Mouse (Mus musculus): ENCODE measurements at regions not wholly inside any gene's neighbourhood (a gene's known extent, or its start where the extent isn't known, plus 50 kb on each side); places are given as distances from the start of the nearest gene placed in this dataset.

- in situ Hi-C loops (cut with MboI; ENCODE audit: low sequenced_read_pairs), result no loop called here
These were observed 153.4 kb upstream of the Cited2 start for GRCm38 (mm10) chr10:17569577-17570113.

GRCm38 (mm10) chr10:17574894-17575293 lies 148.1 kb upstream of the Cited2 start:
- in situ Hi-C loops (cut with MboI; ENCODE audit: low sequenced_read_pairs), result no loop called here

- in situ Hi-C loops (cut with MboI; ENCODE audit: low sequenced_read_pairs), result no loop called here
These were observed 147.3 kb upstream of the Cited2 start for GRCm38 (mm10) chr10:17575448-17576332.

DNA sequence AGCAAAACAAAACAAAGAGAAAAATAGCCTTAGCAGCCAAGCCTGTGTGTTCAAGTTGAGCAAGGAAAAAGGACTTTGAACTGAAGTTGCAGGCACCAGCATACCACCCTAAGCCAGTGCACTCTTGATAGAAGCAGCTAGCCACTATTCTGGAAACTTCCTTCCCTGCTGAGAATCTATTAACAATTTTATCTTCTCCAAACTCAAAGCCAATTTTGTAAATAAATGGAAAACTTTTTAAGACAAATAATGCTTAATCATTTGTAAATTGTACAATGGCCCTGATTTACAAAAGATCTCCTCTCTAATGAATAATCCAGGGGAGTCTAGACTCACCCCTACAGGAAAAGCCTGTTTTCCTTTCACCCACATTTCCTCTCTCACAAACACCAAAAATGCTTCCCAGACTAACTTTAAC lies 146.7 kb upstream of the Cited2 start:
- in situ Hi-C loops (cut with MboI; ENCODE audit: low sequenced_read_pairs), result no loop called here

GRCm38 (mm10) chr10:17579463-17579862 lies 143.6 kb upstream of the Cited2 start:
- in situ Hi-C loops (cut with MboI; ENCODE audit: low sequenced_read_pairs), result no loop called here

GRCm38 (mm10) chr10:17584842-17585241 lies 138.2 kb upstream of the Cited2 start:
- in situ Hi-C loops (cut with MboI; ENCODE audit: low sequenced_read_pairs), result no loop called here

- in situ Hi-C loops (cut with MboI; ENCODE audit: low sequenced_read_pairs), result no loop called here
These were observed 136.1 kb upstream of the Cited2 start for GRCm38 (mm10) chr10:17586910-17587309.

GRCm38 (mm10) chr10:17589136-17589535 lies 133.9 kb upstream of the Cited2 start:
- in situ Hi-C loops (cut with MboI; ENCODE audit: low sequenced_read_pairs), result no loop called here

DNA sequence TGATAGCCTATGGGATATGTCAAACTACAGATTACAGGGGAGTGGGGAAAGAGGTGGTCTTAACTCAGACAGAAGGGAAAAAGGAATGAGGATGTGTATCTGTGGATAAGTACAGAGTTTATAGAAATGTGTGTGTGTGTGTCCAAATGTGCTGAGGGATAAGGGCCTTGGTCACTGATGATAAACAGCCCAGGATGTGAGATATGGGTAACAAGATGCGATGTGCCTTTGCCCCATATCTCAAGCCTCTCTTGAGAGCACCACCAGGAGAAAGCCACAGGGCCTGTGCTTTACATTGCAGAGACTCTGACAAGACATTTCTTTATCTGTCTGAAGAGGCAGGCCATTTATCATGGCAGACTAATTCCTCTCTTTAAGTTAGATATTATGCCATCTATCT lies 132.8 kb upstream of the Cited2 start:
- in situ Hi-C loops (cut with MboI; ENCODE audit: low sequenced_read_pairs), result no loop called here

GRCm38 (mm10) chr10:17592387-17592786 lies 130.6 kb upstream of the Cited2 start:
- in situ Hi-C loops (cut with MboI; ENCODE audit: low sequenced_read_pairs), result no loop called here

DNA sequence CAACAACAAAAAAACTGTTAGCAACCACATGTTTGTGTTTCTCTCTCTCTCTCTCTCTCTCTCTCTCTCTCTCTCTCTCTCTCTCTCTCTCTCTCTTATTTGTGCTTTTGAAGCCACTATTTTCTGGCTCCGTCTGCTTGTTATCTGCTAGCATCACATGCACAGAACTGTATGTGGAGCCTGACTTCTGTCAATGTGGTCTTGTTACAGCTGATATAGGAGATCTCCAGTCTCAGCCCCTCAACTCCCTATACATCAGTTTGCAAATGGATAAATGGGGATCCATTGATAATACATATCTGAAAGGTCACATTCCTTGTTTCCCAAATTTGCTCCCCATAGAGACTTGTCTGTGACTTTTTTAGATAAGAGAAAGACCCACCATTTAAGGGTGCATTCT lies 126.9 kb upstream of the Cited2 start:
- in situ Hi-C loops (cut with MboI; ENCODE audit: low sequenced_read_pairs), result no loop called here

GRCm38 (mm10) chr10:17596743-17597142 lies 126.3 kb upstream of the Cited2 start:
- in situ Hi-C loops (cut with MboI; ENCODE audit: low sequenced_read_pairs), result no loop called here

DNA sequence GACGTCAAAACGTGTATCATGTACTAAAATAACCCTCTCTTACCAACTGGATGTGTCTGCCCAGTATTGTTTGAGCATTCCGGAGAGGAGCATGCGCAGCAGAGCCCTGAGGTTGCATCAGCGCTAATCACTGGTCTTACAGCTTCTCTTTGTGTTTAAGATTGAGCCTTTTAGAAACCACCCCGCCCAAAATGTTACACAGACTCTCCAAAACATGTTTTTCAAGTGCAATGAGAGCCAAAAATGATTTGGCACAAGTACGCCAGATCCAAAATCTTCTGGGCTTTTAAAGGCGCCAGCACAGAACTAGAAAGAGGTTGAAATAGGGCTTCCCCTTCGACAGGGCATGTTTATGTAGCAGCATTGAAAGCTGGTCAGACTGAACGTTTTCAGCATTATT lies 123.8 kb upstream of the Cited2 start:
- in situ Hi-C loops (cut with MboI; ENCODE audit: low sequenced_read_pairs), result no loop called here

- in situ Hi-C loops (cut with MboI; ENCODE audit: low sequenced_read_pairs), result no loop called here
These were observed 122.9 kb upstream of the Cited2 start for GRCm38 (mm10) chr10:17599831-17600761.

GRCm38 (mm10) chr10:17600762-17601108 lies 122.3 kb upstream of the Cited2 start:
- in situ Hi-C loops (cut with MboI; ENCODE audit: low sequenced_read_pairs), result no loop called here

DNA sequence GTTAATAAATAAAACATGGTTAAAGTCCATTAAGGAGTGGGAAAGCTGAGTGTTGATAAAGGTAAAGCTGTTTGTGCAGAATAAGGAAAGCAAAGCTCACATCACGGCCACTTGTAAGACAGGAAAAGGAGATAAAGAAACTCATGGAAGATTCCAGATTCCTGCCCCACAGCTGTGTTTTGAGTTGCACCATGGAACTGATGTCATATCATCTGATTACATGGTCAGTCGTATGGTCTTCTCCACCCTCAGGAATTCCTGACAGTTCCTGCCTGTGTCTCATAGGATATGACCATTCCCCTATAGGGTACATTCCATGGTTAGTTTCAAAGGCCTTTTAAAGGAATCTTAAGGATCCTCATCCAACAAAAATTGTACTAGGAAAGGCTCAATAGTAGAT lies 120.6 kb upstream of the Cited2 start:
- in situ Hi-C loops (cut with MboI; ENCODE audit: low sequenced_read_pairs), result no loop called here

GRCm38 (mm10) chr10:17608220-17608619 lies 114.8 kb upstream of the Cited2 start:
- in situ Hi-C loops (cut with MboI; ENCODE audit: low sequenced_read_pairs), result no loop called here

GRCm38 (mm10) chr10:17610592-17610991 lies 112.4 kb upstream of the Cited2 start:
- in situ Hi-C loops (cut with MboI; ENCODE audit: low sequenced_read_pairs), result no loop called here

- in situ Hi-C loops (cut with MboI; ENCODE audit: low sequenced_read_pairs), result no loop called here
These were observed 109.7 kb upstream of the Cited2 start for GRCm38 (mm10) chr10:17613281-17613680.

DNA sequence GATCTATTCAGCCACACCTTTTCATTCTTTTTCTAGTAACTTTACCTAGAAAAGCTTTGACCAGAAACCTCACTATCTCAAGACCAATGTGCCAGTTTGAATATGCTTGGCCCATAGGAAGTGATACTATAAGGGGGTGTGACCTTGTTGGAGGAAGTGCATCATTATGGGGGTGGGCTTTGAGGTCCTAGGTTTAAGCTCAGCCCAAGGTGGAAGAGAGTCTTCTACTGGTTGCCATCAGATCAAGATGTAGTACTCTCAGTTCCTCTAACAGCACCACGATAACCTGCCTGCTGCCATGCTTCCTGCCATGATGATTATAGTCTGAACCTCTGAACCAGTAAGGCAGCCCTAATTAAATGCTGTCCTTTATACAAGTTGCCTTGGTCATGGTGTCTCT lies 105.0 kb upstream of the Cited2 start:
- in situ Hi-C loops (cut with MboI; ENCODE audit: low sequenced_read_pairs), result no loop called here

- in situ Hi-C loops (cut with MboI; ENCODE audit: low sequenced_read_pairs), result no loop called here
These were observed 103.4 kb upstream of the Cited2 start for GRCm38 (mm10) chr10:17619617-17620016.

Data from CH12F3 (cell line).